8 mouse cellular contexts compared by ENCODE assay signal in genomic region chr4:155831205-155831766, GRCm38 (mm10). TPM values are rescaled to one million over a fixed set of nuclear protein-coding genes. Genes with fewer than 3 reads are reported as not detected.
DNase-seq lines count a peak whose midpoint lies in the region; ATAC-seq lines count a peak whose summit lies in the region.

Gene Aurkaip1 (plus strand): TSS chr4:155831272.

- peaks cover 23% of the 10 kb centered on the region for H3K36me3 ChIP-seq in intestine, embryonic 14.5 days (ENCODE audit: control insufficient read depth, insufficient read depth, low read length)

- H3K4me1 ChIP-seq in intestine, embryonic 14.5 days (replicated peaks; ENCODE audit: control insufficient read depth, insufficient read depth, low read length), result peaks cover 19% of the 10 kb centered on the region

- peak within 1 kb of the TSS; percentile 87 for H3K4me3 ChIP-seq in intestine, embryonic 14.5 days (ENCODE audit: low read depth, low read length)

- peak within 1 kb of the TSS; percentile 72 for H3K27ac ChIP-seq in intestine, embryonic 14.5 days (ENCODE audit: low read depth)

- DNase-seq in adrenal gland, adult 18-20 months (ENCODE audit: low spot score in 2 of 2), result peak; percentile 90 to 97
- peak; percentile 98 for DNase-seq in embryo, embryonic 11 days
- peak; percentile 94 for DNase-seq in gastrocnemius, postnatal 25 days
- peak; percentile 98 for DNase-seq in intestine, embryonic 14.5 days (ENCODE audit: low spot score)
- peak; percentile 95 to 97 for DNase-seq in left cerebral cortex, postnatal 14 days (ENCODE audit: low spot score in 2 of 2)
- peak; percentile 98 for DNase-seq in mesoderm, embryonic 11.5 days (ENCODE audit: low read depth, low spot score)
- DNase-seq in right cerebral cortex, postnatal 36 days (ENCODE audit: low spot score in 2 of 2), result peak; percentile 91 to 92
- DNase-seq in yolk sac, embryonic 10.5 days (ENCODE audit: low spot score), result peak; percentile 96

- WGBS in intestine, embryonic 14.5 days, result under 1% methylated on average over 49 of the region's 49 CpGs

- peak within 1 kb of the TSS; percentile 77 for H3K9ac ChIP-seq in intestine, embryonic 14.5 days (ENCODE audit: low read length)

- ATAC-seq in intestine, embryonic 14.5 days (replicated peaks; ENCODE audit: low FRiP score, low TSS enrichment, low read depth), result peak; percentile 91

- intact Hi-C loops in left cerebral cortex, postnatal 14 days (cut with DNase I), result no loop called here

- no peaks in the 10 kb centered on the region for H3K9me3 ChIP-seq in intestine, embryonic 14.5 days (ENCODE audit: control insufficient read depth, low read length)

- peak within 1 kb of the TSS; percentile 95 for H3K4me2 ChIP-seq in intestine, embryonic 14.5 days (ENCODE audit: low read length)

- no peaks in the 10 kb centered on the region for H3K27me3 ChIP-seq in intestine, embryonic 14.5 days (replicated peaks; ENCODE audit: control insufficient read depth, insufficient read depth, low read length)

RNA-seq across cellular contexts. Expression of gene Aurkaip1, which starts in this region (rescaled TPM):
- 100 to 1,000 TPM; 142 to 164 TPM for total RNA-seq in adrenal gland, adult 18-20 months (2021)
- total RNA-seq in gastrocnemius, postnatal 25 days (2021), result 10 to 100 TPM; 68.4 to 70.9 TPM
- 133 and 151 TPM in 2 replicates for polyA plus RNA-seq in intestine, embryonic 14.5 days (2014; fragmentation: Nextera tagmentation; extraction: Ambion mirVana)
- 10 to 100 TPM; 83.3 to 84.1 TPM for total RNA-seq in left cerebral cortex, postnatal 14 days (2021)

Comparison
In these comparisons a context has a peak if more than half of its experiments do, and no peak if none do; other contexts are left out.
1. Peak in every context shown above with its lines: DNase-seq, ATAC-seq, H3K4me3 ChIP-seq and H3K27ac ChIP-seq.